Mouse (Mus musculus): ENCODE data around the gene Asb1.

- TF ChIP-seq POLR2A (IDR thresholded peaks at IDR 0.05; ENCODE audit: insufficient read length, low read depth) = no peak
- no peak for TF ChIP-seq MAX (IDR thresholded peaks at IDR 0.05; ENCODE audit: low read depth)
- no peak for TF ChIP-seq POLR2AphosphoS2 (IDR thresholded peaks at IDR 0.05; ENCODE audit: insufficient read length, low read depth)
- TF ChIP-seq CEBPB (IDR thresholded peaks at IDR 0.05; ENCODE audit: insufficient read depth, poor library complexity, severe bottlenecking) = no peak
- no peak for TF ChIP-seq TCF12 (IDR thresholded peaks at IDR 0.05; ENCODE audit: insufficient read depth, poor library complexity, severe bottlenecking)
- no peak for TF ChIP-seq E2F4 (IDR thresholded peaks at IDR 0.05; ENCODE audit: insufficient read depth)
- TF ChIP-seq USF1 (IDR thresholded peaks at IDR 0.05; ENCODE audit: low read depth) = no peak
- TF ChIP-seq MYOD1 (IDR thresholded peaks at IDR 0.05; ENCODE audit: control insufficient read depth in 1 of 3, insufficient read length in 2 of 3, low read depth in 2 of 3) = no peak
- no peak for TF ChIP-seq MYOG (IDR thresholded peaks at IDR 0.05; ENCODE audit: control insufficient read depth in 1 of 3, insufficient read depth in 1 of 3, insufficient read length in 2 of 3, low read depth in 2 of 3)
- no peak for TF ChIP-seq SRF (IDR thresholded peaks at IDR 0.05; ENCODE audit: control insufficient read depth, insufficient read length, low read depth)
- no peak for TF ChIP-seq REST (IDR thresholded peaks at IDR 0.05; ENCODE audit: insufficient read depth, insufficient read length)
Measured at GRCm38 (mm10) chr1:91539704-91540270, 557 bp upstream of the Asb1 start.

All from myocyte (in vitro differentiated cells).